Comparison of ENCODE assay signal across 8 mouse cellular contexts in the genomic region with DNA sequence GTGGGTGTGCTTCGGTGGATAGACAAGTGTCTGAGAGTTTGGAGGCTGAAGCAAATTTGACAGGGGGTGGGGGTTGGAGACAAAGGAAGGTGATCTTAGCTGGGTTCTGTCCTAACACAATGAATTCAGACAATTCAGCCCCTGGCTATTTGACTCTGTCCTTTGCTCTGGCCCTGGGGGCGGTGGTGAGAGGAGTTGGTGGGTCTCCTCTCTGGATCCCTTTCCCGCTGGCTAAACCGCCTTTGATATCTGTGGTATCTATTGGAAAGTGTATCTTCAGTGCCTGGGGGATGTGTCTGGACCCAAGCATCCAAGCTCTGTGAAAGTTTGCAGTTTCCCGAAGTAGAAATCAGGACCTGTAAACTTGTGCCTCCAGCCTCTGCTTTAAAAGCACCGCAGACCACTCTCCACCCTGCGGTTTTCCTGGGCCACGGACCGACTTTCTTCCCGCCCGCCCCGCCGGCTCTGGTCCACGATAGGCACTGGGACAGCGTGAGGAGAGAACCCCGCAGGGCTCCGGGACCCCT. TPM values are rescaled to one million over a fixed set of nuclear protein-coding genes. Genes with fewer than 3 reads are reported as not detected.
DNase-seq lines count a peak whose midpoint lies in the region; ATAC-seq and TF ChIP-seq lines count a peak whose summit lies in the region.

No protein-coding gene starts in this region.

- peak overlapping the region; percentile 66 for H3K9ac ChIP-seq in liver, embryonic 11.5 days (ENCODE audit: low read depth, low read length)

- H3K9me3 ChIP-seq in erythroblast, embryonic 14.5 days (ENCODE audit: control insufficient read depth, low read length), result peaks cover 2% of the 10 kb centered on the region; the same call in 1 of the 2 replicates
- H3K9me3 ChIP-seq in liver, embryonic 11.5 days (ENCODE audit: control insufficient read depth, low read length), result no peaks in the 10 kb centered on the region

- peak overlapping the region; percentile 80 for H3K4me2 ChIP-seq in liver, embryonic 11.5 days

- no peak overlapping the region for H3K27ac ChIP-seq in spleen, adult 2 months (ENCODE audit: insufficient read depth, low read length)
- 0 out of 2 replicates have a peak overlapping the region, but pooled peaks have one; percentile 49 for H3K27ac ChIP-seq in liver, embryonic 11.5 days (ENCODE audit: low read depth, low read length)

- WGBS in spleen, adult 2 months, result 19% methylated on average over 17 of the region's 17 CpGs
- 2% methylated on average over 17 of the region's 17 CpGs for WGBS in liver, embryonic 11.5 days

- H3K27me3 ChIP-seq in erythroblast, embryonic 14.5 days (ENCODE audit: control insufficient read depth), result peaks cover 64% of the 10 kb centered on the region
- peaks cover 18% of the 10 kb centered on the region for H3K27me3 ChIP-seq in spleen, adult 2 months (ENCODE audit: control insufficient read depth, insufficient read depth, low read length)
- peaks cover 40% of the 10 kb centered on the region for H3K27me3 ChIP-seq in liver, embryonic 11.5 days (replicated peaks; ENCODE audit: control insufficient read depth, insufficient read depth, low read length)

- TF ChIP-seq POLR2A in spleen, adult 2 months (IDR thresholded peaks at IDR 0.05; ENCODE audit: low read depth, low read length), result no peak

- TF ChIP-seq CTCF in spleen, adult 2 months (IDR thresholded peaks at IDR 0.05; ENCODE audit: extremely low read depth, insufficient read depth, insufficient read length, insufficient replicate concordance), result no peak

- no peak for ATAC-seq in erythroblast, adult 5-6 weeks (replicated peaks; ENCODE audit: low FRiP score, poor library complexity, severe bottlenecking)
- no peak; the same call in 1 of the 2 replicates for ATAC-seq in liver, embryonic 11.5 days (replicated peaks; ENCODE audit: low FRiP score)

- no peak for DNase-seq in spleen, adult 2 months (ENCODE audit: low read depth in 1 of 2, low spot score in 2 of 2)
- DNase-seq in spleen, postnatal 36 days (ENCODE audit: low spot score in 2 of 2), result no peak
- DNase-seq in liver, embryonic 11.5 days (ENCODE audit: low spot score), result no peak
- no peak for DNase-seq in adipocyte (ENCODE audit: low spot score)
- DNase-seq in cerebellum, adult 9-10 months, result no peak
- no peak for DNase-seq in left cerebral cortex, postnatal 10 days (ENCODE audit: extremely low spot score in 1 of 2, low spot score in 2 of 2)

- peak overlapping the region; percentile 9 for H3K4me3 ChIP-seq in erythroblast, embryonic 14.5 days (replicated peaks)
- H3K4me3 ChIP-seq in spleen, adult 2 months (ENCODE audit: extremely low read depth, insufficient read depth, insufficient read length), result peak overlapping the region; percentile 50
- peak overlapping the region; percentile 68 for H3K4me3 ChIP-seq in liver, embryonic 11.5 days (ENCODE audit: low read depth, low read length)

- H3K4me1 ChIP-seq in erythroblast, embryonic 14.5 days (ENCODE audit: control insufficient read depth), result no peaks in the 10 kb centered on the region
- peaks cover 4% of the 10 kb centered on the region; the same call in 1 of the 2 replicates for H3K4me1 ChIP-seq in spleen, adult 2 months (ENCODE audit: control insufficient read depth, insufficient read depth, insufficient read length)
- H3K4me1 ChIP-seq in liver, embryonic 11.5 days (replicated peaks; ENCODE audit: control insufficient read depth, insufficient read depth, low read length), result no peaks in the 10 kb centered on the region

- no peaks in the 10 kb centered on the region for H3K36me3 ChIP-seq in erythroblast, embryonic 14.5 days (ENCODE audit: control insufficient read depth)
- no peaks in the 10 kb centered on the region for H3K36me3 ChIP-seq in spleen, adult 2 months (ENCODE audit: control insufficient read depth, insufficient read depth, low read length)
- no peaks in the 10 kb centered on the region for H3K36me3 ChIP-seq in liver, embryonic 11.5 days (ENCODE audit: control insufficient read depth, insufficient read depth, low read length)

- intact Hi-C loops in left cerebral cortex, postnatal 10 days (cut with DNase I), result loop anchor here (5.0 to 10.0 kb wide), 3 partner anchors 72 to 278 kb away; no protein-coding TSS in a partner anchor

RNA-seq across cellular contexts. Expression of a gene that starts 0.5 kb away (rescaled TPM):
- polyA plus RNA-seq in erythroblast, embryonic 14.5 days (2012), result 0.16 TPM in 1 of 2 replicates, not detected in the other
- 1.3 and 7.9 TPM in 2 replicates for total RNA-seq in erythroblast, adult 5-6 weeks (2015; ENCODE audit: low replicate concordance)
- 3.1 and 4.8 TPM in 2 replicates for total RNA-seq in erythroblast, adult 5-6 weeks (2017; ENCODE audit: low replicate concordance)
- 4.8 and 6.8 TPM in 2 replicates for polyA plus RNA-seq in spleen, adult 2 months (2012; rRNA removed)
- polyA plus RNA-seq in liver, embryonic 11.5 days (2014; fragmentation: Nextera tagmentation; extraction: Ambion mirVana), result 18.0 and 20.7 TPM in 2 replicates
- total RNA-seq in left cerebral cortex, postnatal 10 days (2021), result 10 to 100 TPM; 21.2 to 30.3 TPM

Comparison
In these comparisons a context has a peak if more than half of its experiments do, and no peak if none do; other contexts are left out.
1. H3K4me3 ChIP-seq: peak in every context shown above with its lines; median percentile 68 in liver, embryonic 11.5 days; 50 in spleen, adult 2 months; 9 in erythroblast, embryonic 14.5 days.